Mouse (Mus musculus): ENCODE results near the gene Mgp.

DNA sequence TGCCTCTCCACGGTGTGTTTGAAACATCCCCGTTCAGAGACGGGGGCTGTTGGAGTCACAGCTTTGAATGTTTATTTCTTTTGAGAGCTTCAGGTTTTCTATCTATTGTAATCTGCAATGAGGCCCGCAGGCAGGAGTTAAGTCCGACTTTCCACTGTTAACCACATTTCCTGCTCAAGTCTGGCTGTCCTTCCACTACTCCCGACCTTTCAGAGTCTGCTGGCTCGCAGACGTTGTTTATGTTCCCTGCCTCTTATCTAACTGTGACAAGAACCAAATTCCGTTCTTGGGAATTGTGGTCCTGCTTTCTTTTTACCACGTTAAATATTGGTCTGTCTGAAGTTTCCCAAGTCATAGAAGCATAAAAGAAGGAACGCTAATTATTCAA lies 17.8 kb downstream of the Mgp start:
- TF ChIP-seq POLR2A (IDR thresholded peaks at IDR 0.05; ENCODE audit: insufficient read depth, low read depth, low read length) (no peak), CTCF (IDR thresholded peaks at IDR 0.05; ENCODE audit: insufficient read depth, low read depth, low read length) (no peak)
